Mouse (Mus musculus) telencephalon, adult 2 months (tissue): Measurements from ENCODE around the gene Rbbp4.
"Not testable (repeated sequence)": the region's sequence is repeated elsewhere in the genome, so short reads cannot be mapped to it uniquely, and the experiment has no call there.

ENCODE experiments used
- DNase-seq: peaks from one replicate; pipeline ENCODE4 v3.0.0-alpha.2; 2011; ENCODE audit warnings: low read depth, low spot score

Gene Rbbp4

DNA sequence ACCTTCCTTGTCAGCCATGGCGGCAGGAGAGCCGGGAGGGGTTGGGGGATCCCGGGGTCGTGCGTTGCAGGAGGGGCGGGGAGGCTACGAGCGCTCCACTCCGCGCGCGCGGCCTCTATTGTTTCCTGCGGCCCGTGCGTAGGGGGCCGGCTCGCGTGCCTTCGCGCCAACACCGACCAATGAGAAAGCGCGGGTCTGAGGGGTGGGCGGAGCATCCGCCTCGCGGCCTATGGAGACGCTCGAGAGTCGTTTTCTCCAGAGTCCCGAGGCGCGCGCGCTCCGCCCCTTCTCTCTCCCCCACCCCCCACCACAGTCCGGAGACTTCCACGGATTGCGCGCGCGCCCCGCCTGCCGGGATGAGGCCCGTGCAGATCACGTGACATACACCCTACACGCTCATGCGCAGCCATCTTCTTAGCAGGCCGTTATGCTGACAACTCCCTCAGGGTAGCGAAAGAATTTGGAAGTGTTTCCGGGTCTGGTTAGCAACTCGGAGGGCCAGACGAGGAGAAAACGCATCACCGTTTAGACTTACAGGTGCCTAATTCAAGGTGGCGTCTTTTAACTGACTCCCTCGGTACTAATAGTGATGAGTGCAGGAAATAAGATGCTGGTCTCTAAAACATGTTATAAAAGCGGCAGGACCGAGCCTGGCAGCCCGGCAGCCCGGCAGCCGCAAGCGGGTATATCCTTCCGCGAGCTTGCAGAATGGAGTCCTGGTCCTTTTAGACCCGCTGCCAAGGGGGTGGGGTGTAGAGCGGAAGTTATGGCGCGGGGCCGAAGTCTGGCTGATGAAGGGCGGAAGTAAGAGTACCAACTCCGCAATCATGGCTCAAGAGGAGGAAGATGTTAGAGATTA, at the start of gene Rbbp4, which contains the start of gene Zbtb8os:
Gene Rbbp4 (minus strand): TSS at position 155 of the 859 bp plus-strand sequence.
Gene Zbtb8os (plus strand): TSS at position 480 of the 859 bp plus-strand sequence.
- DNase-seq = peak; percentile 99

- no peak for DNase-seq
Measured at GRCm38 (mm10) chr4:129384440-129384839, 49.3 kb upstream of the Rbbp4 start.

DNA sequence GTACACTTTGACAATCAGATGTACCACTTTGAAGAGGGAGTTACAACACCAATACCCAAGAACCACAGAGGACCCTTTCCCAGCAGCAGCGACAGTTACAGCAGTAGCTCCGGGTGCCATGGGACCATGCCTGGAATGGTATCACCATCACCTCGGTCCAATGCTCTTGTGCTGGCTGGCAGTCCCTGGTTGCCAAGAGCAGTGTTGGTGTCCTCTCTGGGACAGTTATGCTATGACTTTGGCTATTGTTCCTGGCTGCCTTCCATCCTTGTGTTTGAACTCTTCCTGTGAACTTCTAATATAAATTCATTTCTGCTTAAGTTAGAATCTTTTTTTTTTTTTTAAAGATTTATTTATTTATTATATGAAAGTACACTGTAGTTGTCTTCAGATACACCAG, 48.4 kb upstream of the Rbbp4 start:
- no peak for DNase-seq

DNA sequence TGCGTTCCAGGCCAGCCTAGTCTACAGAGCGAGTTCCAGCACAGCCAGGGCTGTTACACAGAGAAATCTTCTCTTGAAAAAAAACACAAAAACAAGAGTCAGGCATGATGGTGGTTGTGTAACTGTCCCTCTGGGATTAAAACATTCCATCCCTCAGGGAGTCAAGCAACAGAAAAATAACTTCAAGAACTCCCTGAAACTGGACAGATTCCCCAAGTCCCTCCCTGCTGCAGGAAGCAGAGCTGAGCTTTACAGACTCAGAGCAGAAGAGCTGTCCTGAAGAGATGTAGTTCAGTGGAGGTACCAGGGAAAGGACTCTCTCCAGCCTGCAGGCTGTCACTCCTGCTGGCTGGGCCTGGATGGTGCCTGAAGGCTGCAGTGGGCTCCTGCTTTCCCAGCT, 47.3 kb upstream of the Rbbp4 start:
- no peak for DNase-seq

- no peak for DNase-seq
Measured at GRCm38 (mm10) chr4:129382029-129382428, 46.9 kb upstream of the Rbbp4 start.

- DNase-seq = peak; percentile 15
Measured at GRCm38 (mm10) chr4:129381148-129381547, 46.0 kb upstream of the Rbbp4 start.

DNA sequence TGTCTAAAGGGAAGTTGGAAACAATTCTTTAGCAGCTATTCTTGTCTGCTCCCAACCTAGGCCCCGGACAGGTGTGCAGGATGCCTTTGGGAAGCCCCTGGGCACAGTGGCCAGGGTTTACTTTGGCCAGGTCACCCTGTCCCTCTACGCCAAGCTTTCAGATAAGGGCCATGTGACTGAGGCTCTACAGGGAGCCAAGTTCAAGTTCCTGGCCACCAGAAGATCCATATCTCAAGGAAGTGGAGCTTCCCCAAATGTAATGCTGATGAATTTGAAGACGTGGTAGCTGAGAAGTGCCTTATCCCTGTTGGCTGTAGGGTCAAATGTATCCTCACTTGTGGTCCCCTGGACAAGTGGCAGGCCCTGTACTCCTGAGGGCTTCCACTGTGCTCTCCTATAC, 44.6 kb upstream of the Rbbp4 start:
- no peak for DNase-seq

DNA sequence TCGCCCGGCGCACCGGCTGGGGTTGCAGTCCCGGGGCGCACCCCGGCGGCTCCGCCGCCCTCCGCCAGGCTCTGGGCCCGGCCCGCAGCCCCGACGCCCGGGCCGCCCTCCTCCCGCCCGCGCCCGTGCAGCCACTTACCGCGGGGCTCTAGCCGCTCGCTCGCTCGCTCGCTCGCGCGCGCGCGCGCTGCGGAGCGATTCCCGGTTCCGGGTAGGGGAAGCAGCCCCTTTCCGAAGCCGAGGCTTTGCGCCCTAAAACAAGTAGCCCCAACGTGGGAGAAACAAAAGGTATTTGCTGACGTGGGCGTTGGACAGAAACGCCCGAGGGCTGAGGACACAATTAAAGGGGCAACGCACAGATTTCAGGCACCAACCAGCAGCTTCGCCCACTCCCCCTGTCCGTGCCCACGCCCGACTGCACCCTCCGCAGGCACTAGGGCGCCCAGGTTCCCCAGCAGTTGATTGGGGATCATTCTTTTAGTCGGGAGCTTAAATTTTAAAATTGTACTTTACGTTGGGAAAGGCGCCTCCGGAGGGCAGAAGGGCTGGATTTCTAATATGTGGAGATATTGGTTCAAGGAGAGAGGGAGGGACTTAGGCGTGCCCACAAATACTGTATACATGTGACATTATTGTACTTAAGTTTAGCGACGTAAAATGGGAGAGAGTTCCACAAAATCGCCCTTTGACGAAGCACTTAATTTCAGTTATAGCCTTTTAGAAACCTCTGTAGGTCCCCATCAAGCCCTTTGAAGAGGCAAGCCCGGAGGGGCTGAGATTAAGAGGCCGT, 42.6 kb upstream of the Rbbp4 start, which contains the start of gene Zbtb8a:
Gene Zbtb8a (minus strand): TSS at position 516 of the 790 bp plus-strand sequence.
- no peak for DNase-seq

- DNase-seq = no peak
Measured at GRCm38 (mm10) chr4:129376961-129377545, 41.9 kb upstream of the Rbbp4 start.

DNA sequence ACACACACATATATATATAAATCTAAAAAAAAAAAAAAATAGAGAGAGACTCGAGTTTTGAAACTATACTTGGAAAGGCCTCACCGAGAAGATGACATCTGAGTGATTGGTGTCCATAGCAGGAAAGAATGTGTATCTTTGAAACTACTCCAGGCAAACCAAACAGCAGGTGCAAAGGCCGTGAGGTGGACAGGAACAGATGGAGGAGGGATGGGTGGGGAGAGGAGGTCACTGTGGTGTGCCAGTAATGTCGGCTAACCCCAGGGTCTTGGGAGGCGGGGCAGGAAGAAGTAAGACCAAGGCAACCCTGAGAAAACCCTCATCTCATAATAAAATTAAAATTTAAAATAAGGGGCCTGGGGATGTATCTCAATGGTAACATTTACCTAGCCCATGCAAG, 40.7 kb upstream of the Rbbp4 start:
- DNase-seq = no peak

- DNase-seq = no peak
Measured at GRCm38 (mm10) chr4:129375000-129375399, 39.8 kb upstream of the Rbbp4 start.

- no peak for DNase-seq
Measured at GRCm38 (mm10) chr4:129374219-129374755, 39.1 kb upstream of the Rbbp4 start.

DNA sequence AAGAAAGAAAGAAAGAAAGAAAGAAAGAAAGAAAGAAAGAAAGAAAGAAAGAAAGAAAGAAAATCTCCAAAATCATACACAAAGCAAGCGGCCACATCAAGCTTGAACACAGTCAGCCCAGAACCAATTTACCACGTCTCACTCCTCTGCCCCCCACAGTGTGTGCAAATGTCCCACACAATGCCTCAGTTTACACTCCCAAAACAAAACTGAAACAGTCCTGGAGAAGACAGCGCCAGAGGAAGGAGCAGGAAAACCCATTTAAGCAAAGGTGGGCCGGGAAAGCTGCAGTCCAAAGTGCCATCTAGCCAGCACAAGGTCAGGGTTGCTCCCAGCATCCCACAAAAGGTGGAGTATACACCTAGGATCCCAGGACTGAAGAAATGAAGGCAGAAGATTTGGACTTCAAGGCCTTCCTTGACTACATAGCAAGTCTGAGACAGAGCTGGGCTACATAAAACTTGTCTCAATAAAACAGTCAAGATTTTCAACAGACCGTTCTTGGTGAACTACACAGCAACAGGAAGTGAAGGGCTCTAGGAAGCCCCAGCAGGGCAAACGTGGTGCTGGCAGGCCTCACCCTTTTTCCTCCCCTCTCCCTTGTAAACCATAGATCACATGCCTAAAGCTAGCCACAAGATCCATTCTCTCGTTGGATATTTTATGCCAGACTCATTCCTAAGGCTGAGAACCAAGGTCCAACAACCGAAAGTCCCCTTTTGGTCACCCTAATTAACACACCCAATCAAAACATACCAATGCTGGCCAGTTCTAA, 38.2 kb upstream of the Rbbp4 start:
- DNase-seq = no peak

DNA sequence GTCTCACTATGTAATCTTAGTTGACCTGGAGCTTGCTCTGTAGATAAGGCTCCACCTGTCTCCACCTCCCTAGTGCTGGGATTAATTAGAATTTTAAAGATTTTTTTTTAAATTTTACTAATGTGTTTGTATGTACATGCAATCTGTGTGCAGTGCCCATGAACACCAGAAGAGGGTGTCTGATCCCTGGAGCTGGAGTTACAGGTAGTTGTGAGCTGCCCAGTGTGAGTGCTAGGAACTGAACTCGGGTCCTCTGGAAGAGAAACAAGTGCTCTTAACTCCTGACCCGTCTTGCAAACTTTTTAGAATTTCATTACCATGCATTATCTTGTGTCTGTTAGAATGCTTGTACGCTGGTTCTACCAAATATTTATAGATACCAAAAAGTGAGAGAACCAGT, 36.2 kb upstream of the Rbbp4 start:
- DNase-seq = no peak

GRCm38 (mm10) chr4:129365224-129365623, 30.1 kb upstream of the Rbbp4 start:
- no peak for DNase-seq

GRCm38 (mm10) chr4:129364379-129364778, 29.2 kb upstream of the Rbbp4 start:
- no peak for DNase-seq

DNA sequence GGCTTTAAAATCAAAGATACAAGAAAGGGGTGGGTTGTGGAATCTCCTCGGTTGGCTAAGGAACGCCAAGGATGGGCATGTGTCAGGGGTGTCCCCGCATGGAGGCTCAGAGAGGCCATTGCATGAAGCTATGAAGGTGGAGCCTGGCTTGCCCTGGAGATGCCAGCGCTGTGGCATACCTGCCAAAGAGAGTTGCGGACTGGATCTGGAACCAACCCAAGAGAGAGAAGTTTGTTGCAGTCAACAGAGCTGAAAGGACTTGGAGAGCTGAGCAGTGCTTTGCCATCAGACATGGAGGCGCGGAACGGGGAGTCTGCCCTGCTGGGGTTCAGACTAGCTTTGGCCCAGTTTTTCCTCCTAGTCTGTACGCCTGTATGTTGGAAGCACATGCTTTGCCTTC, 28.3 kb upstream of the Rbbp4 start:
- DNase-seq = no peak

DNA sequence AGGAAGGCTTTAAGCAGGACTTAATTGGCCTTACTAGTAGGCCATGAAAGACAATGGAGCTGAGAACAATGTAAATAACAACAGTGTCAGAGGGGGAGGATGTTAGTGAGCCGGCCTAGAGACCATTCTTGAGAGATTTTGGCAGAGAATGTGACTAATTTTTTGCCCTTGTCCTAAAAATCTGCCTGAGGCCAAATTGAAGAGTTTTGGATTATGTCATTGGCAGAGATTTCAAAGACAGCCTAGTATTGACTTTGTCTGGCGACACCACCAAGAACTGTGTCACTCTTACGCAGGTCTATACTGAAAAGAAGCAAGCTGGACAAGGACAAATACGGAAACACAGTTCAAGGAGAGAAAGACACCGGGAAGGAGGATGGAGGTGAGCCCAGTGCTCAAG, 27.6 kb upstream of the Rbbp4 start:
- DNase-seq = no peak

DNA sequence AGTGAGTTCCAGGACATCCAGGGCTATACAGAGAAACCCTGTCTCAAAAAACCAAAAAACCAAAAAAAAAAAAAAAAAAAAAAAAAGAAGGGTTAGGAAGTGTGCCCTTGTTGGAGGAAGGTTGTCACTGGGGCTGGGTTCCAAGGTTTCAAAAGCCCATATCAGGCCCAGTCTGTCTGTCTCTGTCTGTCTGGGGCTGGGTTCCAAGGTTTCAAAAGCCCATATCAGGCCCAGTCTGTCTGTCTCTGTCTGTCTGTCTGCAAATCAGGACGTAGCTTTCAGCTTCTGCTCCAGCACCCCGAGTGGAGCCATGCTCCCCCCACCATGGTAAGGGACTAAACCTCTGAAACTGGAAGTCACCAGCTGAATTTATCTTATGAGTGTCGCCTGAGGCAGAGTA, 27.1 kb upstream of the Rbbp4 start:
- not testable (repeated sequence) for DNase-seq

- DNase-seq = no peak
Measured at GRCm38 (mm10) chr4:129357613-129358163, 22.5 kb upstream of the Rbbp4 start.

- DNase-seq = no peak
Measured at GRCm38 (mm10) chr4:129354236-129354635, 19.1 kb upstream of the Rbbp4 start.
